Mouse (Mus musculus) CH12.LX (cell line): ENCODE measurements at regions not wholly inside any gene's neighbourhood (a gene's known extent, or its start where the extent isn't known, plus 50 kb on each side); places are given as distances from the start of the nearest gene placed in this dataset.

ENCODE experiments used
- DNase-seq: peaks from one replicate; pipeline ENCODE4 v3.0.0-alpha.2; 2013; ENCODE audit errors: extremely low read depth
- H3K27ac ChIP-seq: 2 replicates; pipeline ENCODE4 v1.5.1; 2012; ENCODE audit warnings: low read depth, mild to moderate bottlenecking, control low read depth, moderate library complexity; ENCODE audit not compliant: insufficient read depth
- H3K27me3 ChIP-seq: replicated peaks from 2 replicates; pipeline ENCODE3; 2012; ENCODE audit warnings: inconsistent platforms
- H3K36me3 ChIP-seq, 2 experiments: replicated peaks in 1 of 2; 2 replicates each; pipeline versions ENCODE3 to v1.6.1; 2012; ENCODE audit warnings: inconsistent platforms in 1 of 2, low read length in 1 of 2, mild to moderate bottlenecking in 1 of 2, mixed read lengths in 1 of 2, moderate library complexity in 1 of 2; ENCODE audit not compliant: control insufficient read depth in 1 of 2, insufficient read depth in 1 of 2
- H3K4me1 ChIP-seq, 2 experiments: 2 replicates each; pipeline ENCODE4 v1.6.1; 2012; ENCODE audit warnings: inconsistent platforms in 1 of 2, moderate library complexity in 1 of 2; ENCODE audit not compliant: insufficient read depth in 2 of 2, control insufficient read depth in 1 of 2
- H3K4me2 ChIP-seq: 2 replicates; pipeline ENCODE4 v1.6.1; 2012; ENCODE audit warnings: low read depth, mild to moderate bottlenecking, control low read depth; ENCODE audit not compliant: poor library complexity, insufficient read depth, severe bottlenecking
- H3K4me3 ChIP-seq, 3 experiments: fragments of 150-350 bp in 1 of 3; sonication (generic) in 1 of 3; replicated peaks in 1 of 3; 2 replicates each; pipeline versions ENCODE3 to v1.5.1; 2011 to 2012; ENCODE audit warnings: low read depth in 2 of 3, low read length in 2 of 3, mild to moderate bottlenecking in 2 of 3, moderate library complexity in 2 of 3, control low read depth in 1 of 3, improper control_type of control experiment in 1 of 3, inconsistent platforms in 1 of 3, mixed read lengths in 1 of 3; ENCODE audit not compliant: poor library complexity in 1 of 3
- H3K79me2 ChIP-seq: replicated peaks from 2 replicates; pipeline ENCODE4 v1.6.1; 2012; ENCODE audit warnings: mild to moderate bottlenecking, moderate library complexity; ENCODE audit not compliant: control insufficient read depth, poor library complexity, insufficient read depth, severe bottlenecking; ENCODE audit errors: extremely low read depth
- H3K9ac ChIP-seq: 2 replicates; pipeline ENCODE4 v1.6.1; 2012; ENCODE audit warnings: low read depth, mild to moderate bottlenecking, control low read depth, moderate library complexity; ENCODE audit not compliant: insufficient read depth
- H3K9me3 ChIP-seq: replicated peaks from 2 replicates; pipeline ENCODE3; 2012; ENCODE audit warnings: low read length, inconsistent platforms, mixed read lengths
- BHLHE40 ChIP-seq: IDR thresholded peaks from 2 replicates; pipeline ENCODE4 v1.6.1; 2011; ENCODE audit warnings: mild to moderate bottlenecking, low read depth, low read length, improper control_type of control experiment
- CHD2 ChIP-seq: IDR thresholded peaks from 2 replicates; pipeline ENCODE4 v1.6.1; 2011; ENCODE audit warnings: low read length, improper control_type of control experiment
- CTCF ChIP-seq, 2 experiments: IDR thresholded peaks in 1 of 2; conservative IDR thresholded peaks in 1 of 2; 2 replicates each; pipeline ENCODE4 v1.5.1; 2011 to 2012; ENCODE audit warnings: low read depth in 2 of 2, low read length in 2 of 2, improper control_type of control experiment in 1 of 2, inconsistent platforms in 1 of 2, mild to moderate bottlenecking in 1 of 2, moderate library complexity in 1 of 2
- EP300 ChIP-seq: IDR thresholded peaks from 2 replicates; pipeline ENCODE4 v1.6.1; 2011; ENCODE audit warnings: low read length, improper control_type of control experiment
- ETS1 ChIP-seq: conservative IDR thresholded peaks from 2 replicates; pipeline ENCODE4 v1.6.1; 2012; ENCODE audit warnings: low read depth, mild to moderate bottlenecking, inconsistent platforms, low read length, improper control_type of control experiment, moderate library complexity
- GABPA ChIP-seq: IDR thresholded peaks from 2 replicates; pipeline ENCODE4 v1.6.1; 2012; ENCODE audit warnings: low read depth, low read length, improper control_type of control experiment, inconsistent platforms; ENCODE audit not compliant: insufficient replicate concordance
- HCFC1 ChIP-seq: IDR thresholded peaks from 2 replicates; pipeline ENCODE4 v1.6.1; 2012; ENCODE audit warnings: low read depth, mild to moderate bottlenecking, inconsistent platforms, low read length, improper control_type of control experiment
- KAT2A ChIP-seq: IDR thresholded peaks from 2 replicates; pipeline ENCODE4 v1.6.1; 2012; ENCODE audit warnings: low read length, improper control_type of control experiment, inconsistent platforms; ENCODE audit not compliant: insufficient replicate concordance
- MAZ ChIP-seq: IDR thresholded peaks from 2 replicates; pipeline ENCODE4 v1.6.1; 2012; ENCODE audit warnings: low read depth, mild to moderate bottlenecking, inconsistent platforms, low read length, improper control_type of control experiment, moderate library complexity
- MEF2A ChIP-seq: IDR thresholded peaks from 2 replicates; pipeline ENCODE4 v1.6.1; 2014; ENCODE audit warnings: low read depth, mild to moderate bottlenecking, inconsistent platforms, low read length, improper control_type of control experiment, borderline replicate concordance
- POLR2AphosphoS2 ChIP-seq: IDR thresholded peaks from 2 replicates; pipeline ENCODE4 v1.6.1; 2011; ENCODE audit warnings: low read depth, low read length, improper control_type of control experiment
- RAD21 ChIP-seq: IDR thresholded peaks from 2 replicates; pipeline ENCODE4 v1.6.1; 2011; ENCODE audit warnings: low read depth, mild to moderate bottlenecking, low read length, improper control_type of control experiment, moderate library complexity
- RCOR1 ChIP-seq: conservative IDR thresholded peaks from 2 replicates; pipeline ENCODE4 v1.6.1; 2012; ENCODE audit warnings: low read depth, mild to moderate bottlenecking, inconsistent platforms, low read length, improper control_type of control experiment
- TBP ChIP-seq: conservative IDR thresholded peaks from 2 replicates; pipeline ENCODE4 v1.6.1; 2011; ENCODE audit warnings: low read depth, low read length, improper control_type of control experiment
- TCF12 ChIP-seq: IDR thresholded peaks from 2 replicates; pipeline ENCODE4 v1.6.1; 2014; ENCODE audit warnings: low read depth, mild to moderate bottlenecking, inconsistent platforms, low read length, improper control_type of control experiment
- UBTF ChIP-seq: IDR thresholded peaks from 2 replicates; pipeline ENCODE4 v1.6.1; 2012; ENCODE audit warnings: low read depth, mild to moderate bottlenecking, inconsistent platforms, low read length, improper control_type of control experiment, moderate library complexity
- ZNF384 ChIP-seq: IDR thresholded peaks from 2 replicates; pipeline ENCODE4 v1.6.1; 2012; ENCODE audit warnings: low read depth, low read length, improper control_type of control experiment, inconsistent platforms
- dilution Hi-C: fragments of 300-500 bp; cut with MboI; formaldehyde crosslinking; loops from 2 replicates; pipeline ENCODE4 v1.14.3; 2020; ENCODE audit warnings: low sequenced_read_pairs; ENCODE audit not compliant: extremely low pct_unique_long_range_greater_than_20kb, extremely low pct_ligation_motif_present
- in situ Hi-C: fragments of 300-500 bp; cut with MboI; formaldehyde crosslinking; loops from 3 replicates; pipeline ENCODE4 v1.14.3; 2019; ENCODE audit warnings: low sequenced_read_pairs, low pct_ligation_motif_present, low pct_unique_long_range_greater_than_20kb, mixed read lengths

- in situ Hi-C loops = no loop called here
- TF ChIP-seq ETS1 (no peak), TBP (no peak), GABPA (no peak), EP300 (no peak), UBTF (no peak), RAD21 (no peak), KAT2A (no peak), CHD2 (no peak), BHLHE40 (no peak), MAZ (no peak), POLR2AphosphoS2 (no peak)
- TF ChIP-seq, all 38 proteins: peak for 0
- dilution Hi-C loops = no loop called here
Measured at GRCm38 (mm10) chr1:183677585-183677984, 259.6 kb downstream of the Hhipl2 start.

GRCm38 (mm10) chr1:183679949-183680348, 261.9 kb downstream of the Hhipl2 start:
- DNase-seq = no peak
- Histone ChIP-seq H3K79me2 (no peaks in the 10 kb centered on the region), H3K9me3 (peaks cover 4% of the 10 kb centered on the region), H3K4me2 (no peak overlapping the region), H3K4me1 (peaks cover 11 to 12% of the 10 kb centered on the region in 2 experiments), H3K27me3 (no peaks in the 10 kb centered on the region), H3K27ac (no peak overlapping the region), H3K9ac (no peak overlapping the region), H3K4me3 (no peak overlapping the region), H3K36me3 (no peaks in the 10 kb centered on the region)
- in situ Hi-C loops (no loop called here), dilution Hi-C loops (no loop called here)
- TF ChIP-seq RCOR1 (no peak), CTCF (conservative IDR thresholded peaks at IDR 0.05 in 1 of 2, IDR thresholded peaks at IDR 0.05 in 1 of 2; ENCODE audit: low read depth in 2 of 2, low read length in 2 of 2) (no peak), ZNF384 (no peak), TBP (no peak), KAT2A (no peak), TCF12 (no peak), HCFC1 (no peak), MEF2A (no peak)

More at GRCm38 (mm10) chr1:183677585-183677984, 259.6 kb downstream of the Hhipl2 start:
- H3K4me2 ChIP-seq = no peak overlapping the region
- no peaks in the 10 kb centered on the region for H3K36me3 ChIP-seq
- no peak overlapping the region for H3K9ac ChIP-seq
- peak; percentile 23 for DNase-seq
- H3K4me3 ChIP-seq = no peak overlapping the region
- H3K27me3 ChIP-seq = no peaks in the 10 kb centered on the region
- peaks cover 4% of the 10 kb centered on the region for H3K9me3 ChIP-seq
- H3K79me2 ChIP-seq = no peaks in the 10 kb centered on the region
- peaks cover 11 to 12% of the 10 kb centered on the region in 2 experiments for H3K4me1 ChIP-seq
- H3K27ac ChIP-seq = no peak overlapping the region
